Mouse (Mus musculus) c-Kit-negative CD71-positive TER-119-positive erythroid progenitor cells, embryonic 14.5 days (primary cell): Measurements from ENCODE around the gene Polg.

Experiments
- DNase-seq: peaks from one replicate; pipeline ENCODE4 v3.0.0-alpha.2; 2013; ENCODE audit warnings: low read depth, low spot score

The Polg gene

DNA sequence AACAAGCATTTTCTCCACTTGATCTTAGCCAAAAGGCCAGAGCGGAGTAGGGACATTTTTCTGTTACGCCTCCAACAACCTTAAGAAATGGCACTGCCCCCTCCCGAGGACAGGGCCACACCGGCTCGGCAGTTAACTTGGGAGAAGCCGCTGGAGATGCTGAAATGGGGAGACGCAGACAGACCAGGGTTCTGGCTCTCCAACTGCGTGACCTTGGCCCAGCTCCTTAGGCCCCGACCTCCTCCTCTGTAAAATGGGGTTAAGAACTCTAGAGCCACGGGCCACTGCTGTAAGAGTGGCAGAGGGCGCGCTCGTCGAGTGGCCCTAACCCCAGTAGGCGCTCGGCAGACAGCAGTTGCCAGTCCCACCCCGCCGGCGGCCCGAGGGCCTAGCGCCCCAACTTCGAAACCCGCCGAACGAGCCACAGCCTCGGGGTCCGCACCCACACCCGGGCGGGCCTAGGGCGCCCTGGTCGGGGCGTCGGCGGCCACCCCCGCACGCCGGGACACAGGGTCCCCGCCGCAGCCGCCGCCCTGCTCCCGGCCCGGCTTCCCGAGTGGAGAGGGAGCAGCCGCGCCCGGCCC, 609 bp downstream of the Polg start:
- DNase-seq = peak; percentile 35

DNA sequence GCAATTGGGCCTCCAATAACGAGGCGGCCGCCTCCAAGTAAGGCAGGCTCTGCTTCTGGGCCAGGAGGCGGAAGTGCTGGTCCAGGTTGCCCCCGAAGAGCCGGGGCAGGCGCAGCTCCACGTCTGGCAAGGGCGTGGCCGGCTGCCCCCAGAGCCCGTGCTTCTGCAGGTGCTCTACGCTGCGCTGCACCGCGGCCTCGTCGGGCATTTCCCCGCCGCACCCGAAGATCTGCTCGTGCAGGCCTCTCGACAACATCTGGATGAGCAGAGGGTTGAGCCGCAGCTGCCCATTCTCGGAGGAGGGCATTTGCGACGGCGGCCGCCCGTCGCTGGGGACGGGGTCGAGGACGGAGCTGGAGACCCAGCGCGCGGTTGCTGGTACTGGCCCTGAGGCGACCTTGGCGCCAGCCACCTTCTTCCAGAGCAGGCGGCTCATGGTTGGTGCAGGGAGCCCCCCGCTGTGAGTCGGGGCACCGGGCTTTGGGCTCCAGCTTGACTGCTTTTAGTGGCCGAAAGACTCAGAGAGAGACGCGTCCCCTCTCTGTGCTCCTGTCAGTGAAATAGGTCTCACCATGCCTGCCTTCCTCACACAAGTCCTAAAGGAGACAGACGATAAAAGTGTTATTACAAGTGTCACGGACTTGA, 1.3 kb downstream of the Polg start:
- no peak for DNase-seq

DNA sequence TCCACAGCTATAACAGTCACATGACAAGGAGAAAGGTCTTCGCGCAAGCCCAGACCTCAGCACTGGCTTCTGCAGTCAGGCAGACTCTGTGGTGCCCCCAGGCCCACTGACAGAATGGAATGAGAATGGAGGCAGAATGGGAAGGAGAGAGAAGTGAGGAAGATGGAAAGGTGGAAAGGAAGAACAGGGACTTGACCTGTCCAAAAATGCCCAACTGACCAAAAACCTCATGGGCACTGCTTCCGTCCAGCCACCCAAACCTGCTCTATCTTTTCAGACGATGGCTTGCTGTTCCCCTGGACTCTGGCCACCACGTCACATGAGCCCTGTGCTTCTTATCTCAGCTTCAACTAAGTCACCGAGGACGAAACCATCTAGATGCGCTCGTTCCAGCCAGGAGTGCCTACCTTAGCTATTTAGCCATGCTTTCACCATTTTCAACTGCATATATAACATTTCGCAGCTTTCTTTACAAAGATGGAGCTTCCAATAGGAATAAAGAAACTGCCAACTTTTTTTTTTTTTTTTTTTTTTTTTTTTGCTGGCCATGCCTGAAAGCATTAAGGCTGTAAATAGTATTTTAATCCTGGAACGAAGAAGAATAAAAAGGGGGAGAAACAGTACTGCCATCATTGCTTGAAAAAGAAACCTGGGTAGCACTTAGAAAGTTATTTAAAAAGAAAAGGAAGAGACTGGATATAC, 2.6 kb downstream of the Polg start:
- no peak for DNase-seq

DNA sequence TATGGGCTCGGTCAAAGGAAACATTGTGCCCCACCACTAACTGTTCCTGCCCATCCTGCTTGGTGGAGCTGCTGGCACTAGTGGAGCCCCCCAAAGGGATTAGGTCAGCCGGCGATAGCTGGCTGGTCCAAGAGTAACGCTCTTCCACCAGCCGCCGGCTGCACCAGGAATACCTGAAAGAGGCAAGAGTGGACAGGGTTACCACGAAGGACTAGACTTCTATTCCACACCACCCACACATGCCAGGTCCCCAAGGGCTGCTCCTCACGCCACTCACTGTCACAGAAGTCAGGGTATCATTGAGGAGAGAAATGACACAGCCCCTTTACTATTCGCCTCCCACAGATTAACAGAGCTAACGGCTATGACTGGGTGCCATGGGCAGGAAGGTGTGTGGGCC, 4.4 kb downstream of the Polg start:
- DNase-seq = no peak

DNA sequence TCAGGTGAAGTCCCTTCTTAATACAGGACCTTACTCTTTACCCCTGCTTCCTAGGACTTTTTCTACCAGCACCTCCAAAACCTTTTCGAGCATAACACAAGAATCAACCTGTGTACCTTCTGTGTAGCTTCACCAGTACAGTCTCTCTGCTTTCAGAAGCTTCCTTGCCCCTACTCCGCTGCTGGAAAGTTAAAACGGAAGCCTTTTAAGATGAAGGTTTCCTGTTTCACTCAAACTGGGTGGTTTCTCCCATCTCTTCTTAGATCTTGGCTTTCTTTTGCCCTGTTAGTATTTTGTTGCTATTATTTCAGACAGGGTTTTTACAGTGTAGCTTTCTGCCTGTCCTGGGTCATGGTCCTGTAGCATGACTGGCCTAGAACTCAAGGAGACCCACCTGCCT, 18.7 kb downstream of the Polg start:
- no peak for DNase-seq

DNA sequence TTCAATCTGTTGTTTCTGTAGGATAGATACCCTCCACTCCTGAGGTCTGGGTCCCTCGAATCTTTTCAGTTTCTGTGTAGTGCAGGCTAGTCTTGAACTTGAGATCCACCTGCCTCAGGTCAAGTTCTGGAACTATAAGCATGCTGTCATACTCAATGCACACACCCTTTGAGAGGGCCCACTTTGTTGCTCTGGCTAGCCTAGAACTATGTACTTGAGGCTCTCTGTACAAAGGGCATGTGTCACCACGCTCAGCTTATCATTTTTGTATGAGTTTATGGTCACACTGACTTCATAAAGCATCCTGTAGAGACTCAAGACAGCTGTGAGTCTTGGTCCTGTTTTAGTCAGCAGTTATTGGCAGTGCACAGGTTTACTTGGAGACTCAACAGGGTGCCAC, 19.1 kb downstream of the Polg start:
- DNase-seq = no peak

DNA sequence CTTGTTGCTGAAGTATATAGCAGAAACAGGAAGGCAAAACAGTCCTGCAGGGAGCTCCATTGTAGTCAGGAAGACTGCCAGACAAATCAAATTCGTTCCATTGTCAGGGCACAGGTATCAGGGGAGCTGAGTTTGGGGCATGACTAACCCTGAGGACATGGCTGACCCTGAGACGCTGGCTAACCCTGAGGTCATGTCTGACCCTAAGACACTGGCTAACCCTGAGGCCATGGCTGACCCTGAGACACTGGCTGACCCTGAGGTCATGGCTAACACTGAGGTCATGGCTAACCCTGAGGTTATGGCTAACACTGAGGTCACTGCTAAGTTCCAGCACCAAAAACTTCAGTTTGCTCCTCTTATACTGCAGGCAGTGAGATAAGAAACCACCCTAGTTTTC, 26.1 kb downstream of the Polg start:
- no peak for DNase-seq

DNA sequence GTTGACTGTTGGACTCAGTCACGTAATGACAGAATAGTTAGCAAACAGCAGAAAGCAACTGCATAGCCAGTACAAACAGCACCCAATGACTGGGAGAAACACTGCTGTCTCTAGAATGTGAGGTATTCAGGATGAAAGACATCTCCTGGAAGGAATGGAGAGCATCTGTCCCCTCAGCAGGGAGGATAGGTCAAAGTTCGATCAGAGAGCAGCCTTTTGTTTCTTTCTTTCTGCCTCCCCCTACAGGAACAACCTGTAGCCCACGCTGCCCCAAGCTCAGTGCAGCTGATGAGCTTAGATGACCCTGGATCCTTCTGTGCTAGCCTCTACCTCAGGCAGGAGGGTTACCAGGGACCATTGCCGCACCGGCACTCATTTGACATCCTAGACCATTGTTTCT, 37.9 kb downstream of the Polg start:
- DNase-seq = no peak

DNA sequence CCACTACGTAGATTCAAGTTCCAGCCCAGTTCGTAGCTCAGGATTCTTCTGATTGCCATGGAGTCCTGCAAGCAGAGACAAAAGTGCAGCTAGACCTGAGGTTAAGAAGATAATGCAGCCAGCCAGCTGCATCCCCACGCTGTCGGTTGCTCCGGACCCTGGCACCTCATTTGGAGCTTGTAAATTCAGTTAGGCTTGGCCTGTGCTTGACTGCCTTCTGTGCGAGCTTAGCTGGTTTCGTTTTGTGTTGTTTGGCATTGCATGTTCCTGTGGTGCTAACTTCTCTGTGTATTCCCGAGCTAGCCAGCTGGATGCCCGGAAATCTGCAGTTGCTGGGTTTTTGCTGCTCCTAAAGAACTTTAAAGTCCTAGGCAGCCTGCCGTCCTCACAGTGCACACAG, 40.4 kb downstream of the Polg start:
- DNase-seq = no peak

DNA sequence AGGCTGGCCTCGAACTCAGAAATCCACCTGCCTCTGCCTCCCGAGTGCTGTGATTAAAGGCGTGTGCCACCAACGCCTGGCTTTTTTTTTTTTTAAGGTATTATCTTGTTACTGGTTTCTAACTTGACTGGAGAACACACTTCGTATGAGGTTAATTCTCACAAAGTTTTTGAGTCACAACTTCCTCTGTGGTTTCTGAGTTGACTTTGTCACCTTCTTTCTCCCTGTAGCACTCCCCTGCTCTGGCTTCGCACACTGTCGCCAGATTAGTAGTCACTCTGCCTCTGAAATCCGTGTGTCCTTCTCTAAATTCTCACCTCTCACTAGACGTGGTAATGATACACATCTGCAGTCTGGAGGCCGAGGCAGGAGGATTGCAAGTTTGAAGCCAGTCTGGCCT, 43.3 kb downstream of the Polg start:
- DNase-seq = no peak

DNA sequence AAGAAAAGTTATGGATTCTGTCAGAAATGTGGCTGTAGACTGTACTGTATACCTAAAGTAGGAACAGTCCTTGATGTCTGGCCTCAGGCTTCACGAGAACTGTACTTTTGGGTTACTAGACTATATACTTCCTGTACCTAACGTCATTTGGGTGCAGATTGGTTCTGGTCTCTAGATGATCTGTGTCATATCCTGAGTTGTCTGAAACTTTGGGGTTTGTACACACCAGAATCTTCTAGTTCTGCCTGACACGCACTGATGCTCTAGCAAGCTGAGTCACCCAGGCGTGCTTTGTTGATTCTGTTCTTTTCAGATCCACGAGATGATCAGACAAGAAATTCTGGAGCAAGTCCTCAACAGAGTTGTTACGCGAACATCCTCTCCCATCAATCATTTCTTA, 46.2 kb downstream of the Polg start:
- no peak for DNase-seq

DNA sequence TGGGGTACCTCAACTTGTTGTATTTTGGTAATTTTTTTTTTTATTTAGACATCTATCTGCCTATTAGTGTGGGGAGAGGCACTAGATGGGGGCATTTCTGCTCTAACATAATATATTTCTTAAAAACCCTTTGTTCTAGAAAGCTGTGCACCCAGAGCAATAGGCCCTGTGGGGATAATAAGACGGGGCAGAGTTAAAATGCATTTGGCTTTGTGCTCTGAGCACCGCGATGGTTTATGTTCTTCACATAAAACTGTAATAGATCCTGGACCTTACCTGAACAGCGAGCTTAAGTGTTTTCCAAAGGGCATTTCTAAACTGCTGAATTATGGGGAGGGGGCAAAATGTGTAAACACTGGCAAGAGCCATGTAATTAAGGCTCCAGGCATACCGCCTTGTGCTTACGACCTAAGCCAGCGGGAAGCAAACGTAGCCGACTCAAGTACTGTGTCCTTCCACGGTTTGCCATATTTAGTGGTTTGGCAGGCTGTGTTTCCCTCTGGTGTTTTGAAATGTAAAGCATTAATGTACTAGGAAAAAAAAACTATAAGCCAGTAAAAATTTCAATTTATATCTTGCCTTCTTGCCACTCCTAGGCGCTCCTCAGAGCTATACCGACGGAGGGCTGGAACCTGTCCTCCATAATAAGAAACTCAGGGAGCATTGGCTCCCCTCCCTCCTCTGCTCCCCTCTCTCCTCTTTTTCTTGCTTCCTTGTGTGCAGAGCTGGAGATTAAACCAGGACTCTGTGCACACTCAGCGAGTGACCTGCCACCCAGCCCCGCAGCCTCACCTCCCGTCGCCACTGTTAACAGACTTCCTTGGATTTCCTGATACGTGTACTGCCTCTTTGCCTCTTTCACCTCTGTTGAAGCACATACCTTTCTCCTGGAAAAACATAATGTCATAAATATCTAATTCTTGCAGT, 51.5 kb downstream of the Polg start:
- DNase-seq = no peak

DNA sequence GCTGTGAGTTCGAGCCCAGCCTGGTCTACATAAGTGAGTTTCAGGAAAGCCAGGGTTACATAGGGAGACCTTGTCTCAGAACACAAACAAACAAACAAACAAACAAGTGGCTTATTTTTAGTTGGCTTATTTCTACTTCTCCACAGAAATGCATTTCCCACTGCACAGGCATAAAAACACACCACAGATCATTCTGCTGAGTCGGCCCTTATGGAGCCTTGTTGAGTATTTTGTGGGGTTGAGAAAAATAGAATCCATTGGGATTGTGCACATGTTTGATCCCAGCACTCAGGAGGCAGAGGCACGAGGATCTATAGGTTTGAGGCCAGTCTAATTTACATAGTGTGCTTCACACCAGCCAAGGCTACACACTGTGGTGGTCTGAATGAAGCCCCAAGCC, 65.9 kb downstream of the Polg start:
- DNase-seq = no peak

DNA sequence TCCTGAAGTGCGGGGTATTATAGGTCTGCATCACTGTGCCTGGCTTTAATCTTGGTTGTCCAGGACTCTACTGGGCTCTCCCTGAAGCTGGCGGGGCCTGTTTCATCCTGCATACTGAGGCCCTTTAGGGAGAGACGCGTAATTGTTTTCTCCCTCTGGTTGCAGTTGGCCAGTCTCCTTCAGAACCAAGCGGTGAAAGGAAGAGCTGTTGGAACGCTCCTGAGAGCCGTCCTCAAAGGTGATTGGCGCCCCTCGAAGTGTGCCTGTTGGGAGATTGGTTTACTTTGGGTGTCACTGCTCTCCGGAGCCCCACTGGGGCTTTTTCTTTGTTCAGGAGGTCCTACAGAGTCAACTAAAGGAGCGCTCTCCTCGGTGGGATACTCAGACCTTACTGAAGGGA, 67.2 kb downstream of the Polg start:
- DNase-seq = no peak

DNA sequence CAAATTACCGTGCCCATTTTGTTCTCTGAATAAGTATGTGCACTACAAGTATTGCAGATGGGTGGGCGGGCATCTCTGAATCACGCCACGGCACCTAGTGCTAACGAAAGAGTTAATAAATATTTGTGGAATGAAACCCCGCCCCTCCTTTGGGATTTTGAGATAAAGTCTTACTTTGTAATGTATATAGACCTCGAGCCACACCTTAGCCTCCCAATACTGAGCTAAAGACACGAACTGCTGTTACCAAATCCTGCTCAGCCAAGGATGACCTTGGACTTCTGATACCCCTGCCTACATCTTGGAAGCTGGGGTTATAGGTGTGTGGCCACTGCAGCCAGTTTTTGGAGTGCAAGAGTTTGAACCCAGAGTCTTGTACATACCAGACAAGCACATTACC, 67.7 kb downstream of the Polg start:
- no peak for DNase-seq

DNA sequence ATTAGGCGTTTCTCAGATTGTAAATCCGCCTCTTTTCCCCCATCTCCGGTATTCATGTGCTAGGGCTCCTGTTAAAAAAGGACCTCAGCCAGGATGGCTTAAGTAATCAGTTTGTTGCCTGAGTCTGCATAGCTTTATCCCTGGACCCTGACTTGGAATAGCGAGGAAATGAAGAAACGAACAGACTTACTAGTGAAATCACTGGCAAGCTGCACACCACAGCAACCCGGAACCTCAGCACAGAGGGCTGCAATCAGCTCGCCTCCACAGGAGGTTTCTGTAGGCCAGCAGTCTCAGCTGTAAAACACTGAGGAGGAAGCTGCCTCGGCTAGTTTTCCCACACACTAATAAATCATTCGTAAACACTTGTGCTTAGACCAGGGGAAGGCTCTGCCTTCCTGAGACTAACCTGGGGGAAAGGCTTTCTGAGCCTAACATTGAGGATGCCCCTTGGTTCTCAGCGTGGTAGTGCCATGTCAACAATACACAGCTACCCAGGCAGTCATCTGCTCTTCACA, 68.7 kb downstream of the Polg start:
- no peak for DNase-seq
